Mouse (Mus musculus) MEL (cell line): Measurements from ENCODE around the gene Xrcc3. TPM values are rescaled to one million over a fixed set of nuclear protein-coding genes. Genes with fewer than 3 reads are reported as not detected.

Experiments used
- DNase-seq: peaks from one replicate; pipeline ENCODE4 v3.0.0; 2011; ENCODE audit warnings: low read depth, low spot score
- H3K27ac ChIP-seq: 2 replicates; pipeline ENCODE4 v1.5.1; 2012; ENCODE audit warnings: low read depth, mild to moderate bottlenecking, control low read depth, low read length, moderate library complexity; ENCODE audit not compliant: control insufficient read depth
- H3K27me3 ChIP-seq, 2 experiments: fragments of 150-350 bp in 1 of 2; sonication (generic) in 1 of 2; 2 replicates each; pipeline ENCODE4 v1.6.1; 2012; ENCODE audit warnings: low read length in 2 of 2, mild to moderate bottlenecking in 2 of 2, improper control_type of control experiment in 1 of 2, moderate library complexity in 1 of 2; ENCODE audit not compliant: insufficient read depth in 2 of 2, control insufficient read depth in 1 of 2
- H3K36me3 ChIP-seq, 2 experiments: 2 replicates each; pipeline ENCODE4 v1.6.1; 2012 to 2014; ENCODE audit warnings: low read length in 2 of 2, improper control_type of control experiment in 1 of 2, inconsistent platforms in 1 of 2, mild to moderate bottlenecking in 1 of 2; ENCODE audit not compliant: insufficient read depth in 2 of 2, control insufficient read depth in 1 of 2
- H3K4me1 ChIP-seq, 2 experiments: fragments of 150-350 bp in 1 of 2; sonication (generic) in 1 of 2; 2 replicates each; pipeline ENCODE4 v1.6.1; 2012; ENCODE audit warnings: low read length in 2 of 2, improper control_type of control experiment in 1 of 2, mild to moderate bottlenecking in 1 of 2; ENCODE audit not compliant: insufficient read depth in 2 of 2, control insufficient read depth in 1 of 2
- H3K4me3 ChIP-seq, 2 experiments: fragments of 150-350 bp in 1 of 2; sonication (generic) in 1 of 2; 2 replicates each; pipeline ENCODE4 v1.5.1; 2012; ENCODE audit warnings: low read depth in 2 of 2, low read length in 2 of 2, mild to moderate bottlenecking in 2 of 2, moderate library complexity in 2 of 2, control low read depth in 1 of 2, improper control_type of control experiment in 1 of 2; ENCODE audit not compliant: control insufficient read depth in 1 of 2, insufficient read depth in 1 of 2
- H3K79me2 ChIP-seq: 2 replicates; pipeline ENCODE4 v1.6.1; 2012; ENCODE audit warnings: mild to moderate bottlenecking, low read length, moderate library complexity; ENCODE audit not compliant: control insufficient read depth, poor library complexity, insufficient read depth
- H3K9ac ChIP-seq: 2 replicates; pipeline ENCODE4 v1.6.1; 2012; ENCODE audit warnings: low read depth, mild to moderate bottlenecking, control low read depth, low read length, moderate library complexity; ENCODE audit not compliant: control insufficient read depth, poor library complexity, severe bottlenecking
- H3K9me3 ChIP-seq: fragments of 150-350 bp; sonication (generic); replicated peaks from 2 replicates; pipeline ENCODE4 v1.6.1; 2012; ENCODE audit warnings: mild to moderate bottlenecking, low read length, improper control_type of control experiment, moderate library complexity; ENCODE audit not compliant: insufficient read depth
- E2F4 ChIP-seq: IDR thresholded peaks from 2 replicates; pipeline ENCODE4 v1.6.1; 2011; ENCODE audit warnings: low read depth, low read length, improper control_type of control experiment, borderline replicate concordance
- ETS1 ChIP-seq: IDR thresholded peaks from 2 replicates; pipeline ENCODE4 v1.6.1; 2012; ENCODE audit warnings: low read depth, mild to moderate bottlenecking, inconsistent platforms, low read length, improper control_type of control experiment, moderate library complexity
- GABPA ChIP-seq: IDR thresholded peaks from 2 replicates; pipeline ENCODE4 v1.6.1; 2012; ENCODE audit warnings: low read depth, mild to moderate bottlenecking, inconsistent platforms, low read length, improper control_type of control experiment, moderate library complexity
- GATA1 ChIP-seq: IDR thresholded peaks from 2 replicates; pipeline ENCODE4 v1.6.1; 2011; ENCODE audit warnings: low read depth, low read length, improper control_type of control experiment
- HCFC1 ChIP-seq: IDR thresholded peaks from 2 replicates; pipeline ENCODE4 v1.6.1; 2012; ENCODE audit warnings: low read depth, mild to moderate bottlenecking, inconsistent platforms, low read length, improper control_type of control experiment, moderate library complexity
- JUND ChIP-seq: IDR thresholded peaks from 2 replicates; pipeline ENCODE4 v1.6.1; 2011; ENCODE audit warnings: low read depth, mild to moderate bottlenecking, improper control_type of control experiment, low read length
- MAFK ChIP-seq: IDR thresholded peaks from 2 replicates; pipeline ENCODE4 v1.6.1; 2011; ENCODE audit warnings: low read depth, mild to moderate bottlenecking, low read length, improper control_type of control experiment, borderline replicate concordance
- MAZ ChIP-seq: IDR thresholded peaks from 2 replicates; pipeline ENCODE4 v1.6.1; 2012; ENCODE audit warnings: low read depth, mild to moderate bottlenecking, inconsistent platforms, low read length, improper control_type of control experiment
- MXI1 ChIP-seq: IDR thresholded peaks from 2 replicates; pipeline ENCODE4 v1.6.1; 2011; ENCODE audit warnings: mild to moderate bottlenecking, low read depth, low read length, improper control_type of control experiment
- MYC ChIP-seq: IDR thresholded peaks from 2 replicates; pipeline ENCODE4 v1.6.1; 2011; ENCODE audit warnings: low read depth, mild to moderate bottlenecking, low read length, improper control_type of control experiment, moderate library complexity
- NELFE ChIP-seq: IDR thresholded peaks from 2 replicates; pipeline ENCODE4 v1.6.1; 2011; ENCODE audit warnings: low read depth, low read length, improper control_type of control experiment
- NRF1 ChIP-seq: IDR thresholded peaks from 2 replicates; pipeline ENCODE4 v1.6.1; 2014; ENCODE audit warnings: low read depth, mild to moderate bottlenecking, inconsistent platforms, low read length, improper control_type of control experiment, moderate library complexity; ENCODE audit not compliant: poor library complexity, insufficient read depth, severe bottlenecking
- POLR2AphosphoS2 ChIP-seq: IDR thresholded peaks from 2 replicates; pipeline ENCODE4 v1.6.1; 2011; ENCODE audit warnings: low read length, improper control_type of control experiment
- POLR2AphosphoS5 ChIP-seq: IDR thresholded peaks from 2 replicates; pipeline ENCODE4 v1.6.1; 2012; ENCODE audit warnings: low read depth, borderline replicate concordance, mild to moderate bottlenecking, inconsistent platforms, low read length, moderate library complexity, mixed read lengths
- RAD21 ChIP-seq: IDR thresholded peaks from 2 replicates; pipeline ENCODE4 v1.6.1; 2011; ENCODE audit warnings: mild to moderate bottlenecking, low read depth, low read length, improper control_type of control experiment
- RCOR1 ChIP-seq: IDR thresholded peaks from 2 replicates; pipeline ENCODE4 v1.6.1; 2012; ENCODE audit warnings: low read depth, mild to moderate bottlenecking, inconsistent platforms, low read length, improper control_type of control experiment
- SIN3A ChIP-seq: IDR thresholded peaks from 2 replicates; pipeline ENCODE4 v1.6.1; 2012; ENCODE audit warnings: low read length, improper control_type of control experiment, inconsistent platforms
- SMC3 ChIP-seq: IDR thresholded peaks from 2 replicates; pipeline ENCODE4 v1.6.1; 2011; ENCODE audit warnings: low read depth, low read length, improper control_type of control experiment
- TAL1 ChIP-seq: IDR thresholded peaks from 2 replicates; pipeline ENCODE4 v1.6.1; 2012; ENCODE audit warnings: mild to moderate bottlenecking, inconsistent platforms, low read length, moderate library complexity, mixed read lengths
- TBP ChIP-seq: IDR thresholded peaks from 2 replicates; pipeline ENCODE4 v1.8.0; 2011; ENCODE audit warnings: low read depth, low read length, improper control_type of control experiment
- UBTF ChIP-seq: IDR thresholded peaks from 2 replicates; pipeline ENCODE4 v1.6.1; 2012; ENCODE audit warnings: low read depth, mild to moderate bottlenecking, inconsistent platforms, low read length, improper control_type of control experiment, moderate library complexity, borderline replicate concordance; ENCODE audit not compliant: insufficient read depth
- USF1 ChIP-seq: IDR thresholded peaks from 2 replicates; pipeline ENCODE4 v1.6.1; 2014; ENCODE audit warnings: low read depth, mild to moderate bottlenecking, inconsistent platforms, low read length, improper control_type of control experiment, moderate library complexity
- USF2 ChIP-seq, 2 experiments: IDR thresholded peaks; 2 replicates each; pipeline ENCODE4 v1.6.1; 2011 to 2012; ENCODE audit warnings: improper control_type of control experiment in 2 of 2, low read length in 2 of 2, borderline replicate concordance in 1 of 2, inconsistent platforms in 1 of 2, low read depth in 1 of 2, mild to moderate bottlenecking in 1 of 2; ENCODE audit not compliant: insufficient read depth in 1 of 2
- ZMIZ1 ChIP-seq: IDR thresholded peaks from 2 replicates; pipeline ENCODE4 v1.6.1; 2012; ENCODE audit warnings: low read depth, mild to moderate bottlenecking, inconsistent platforms, low read length, improper control_type of control experiment, moderate library complexity
- polyA plus RNA-seq, 2 experiments: library from polyadenylated mRNA; stranded (reverse) in 1 of 2; unstranded in 1 of 2; fragments of >175 nt in 1 of 2; fragments of >200 nt in 1 of 2; gene quantifications; 2 replicates each; pipeline versions ENCODE4 v1.2.1 to v1.2.4; 2012; ENCODE audit warnings: low replicate concordance in 2 of 2, low read depth in 1 of 2; ENCODE audit not compliant: insufficient read length in 2 of 2, insufficient read depth in 1 of 2, missing spikeins in 1 of 2
- total RNA-seq: library from RNA; depleted of rRNA; stranded (reverse); fragments of 300-350 nt; gene quantifications from 2 replicates; pipeline ENCODE4 v1.2.3, GENCODE M21; 2012

Gene Xrcc3
- total and polyA plus RNA-seq, 3 experiments = 9.0 to 18.8 TPM; not detected in 1

DNA sequence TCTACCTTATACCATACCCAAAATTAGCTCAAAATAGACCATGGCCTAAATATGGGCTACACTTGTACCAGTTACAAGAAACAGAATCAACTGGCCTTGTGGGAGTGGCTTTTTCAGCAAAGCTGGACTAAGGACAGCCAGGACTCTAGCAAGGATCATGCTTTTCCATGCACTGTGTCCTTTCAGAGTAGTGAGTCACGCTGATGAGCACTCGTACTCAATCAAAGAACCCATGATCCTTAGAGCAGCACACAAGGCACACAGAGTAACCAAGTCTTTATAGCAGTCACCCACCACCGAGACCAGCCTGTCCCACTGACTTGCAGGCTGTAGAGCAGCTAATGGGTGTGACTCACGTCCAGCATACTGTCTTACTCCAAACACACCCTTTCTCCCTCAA is 39.9 kb upstream of the Xrcc3 start:
- DNase-seq = no peak
- Histone ChIP-seq H3K36me3 (no peaks in the 10 kb centered on the region), H3K27me3 (no peaks in the 10 kb centered on the region), H3K9me3 (no peaks in the 10 kb centered on the region), H3K4me3 (no peak overlapping the region), H3K79me2 (no peaks in the 10 kb centered on the region), H3K4me1 (peaks cover 0 to 3% of the 10 kb centered on the region in 2 experiments; a peak in 1 of 4 replicates), H3K27ac (no peak overlapping the region), H3K9ac (no peak overlapping the region)
- no peak for TF ChIP-seq RCOR1
- no peak for TF ChIP-seq USF2 (IDR thresholded peaks at IDR 0.05; ENCODE audit: borderline replicate concordance in 1 of 2, insufficient read depth in 1 of 2, low read depth in 1 of 2, low read length in 2 of 2)
- TF ChIP-seq HCFC1 = no peak
- no peak for TF ChIP-seq NELFE
- no peak for TF ChIP-seq MYC
- TF ChIP-seq NRF1 = no peak
- no peak for TF ChIP-seq ZMIZ1
- TF ChIP-seq POLR2AphosphoS2 = no peak
- TF ChIP-seq GATA1 = no peak
- TF ChIP-seq E2F4 = no peak
- no peak for TF ChIP-seq SIN3A
- TF ChIP-seq MXI1 = no peak
- TF ChIP-seq POLR2AphosphoS5 = no peak
- TF ChIP-seq UBTF = no peak
- TF ChIP-seq MAFK = no peak
- no peak for TF ChIP-seq MAZ
- no peak for TF ChIP-seq USF1

DNA sequence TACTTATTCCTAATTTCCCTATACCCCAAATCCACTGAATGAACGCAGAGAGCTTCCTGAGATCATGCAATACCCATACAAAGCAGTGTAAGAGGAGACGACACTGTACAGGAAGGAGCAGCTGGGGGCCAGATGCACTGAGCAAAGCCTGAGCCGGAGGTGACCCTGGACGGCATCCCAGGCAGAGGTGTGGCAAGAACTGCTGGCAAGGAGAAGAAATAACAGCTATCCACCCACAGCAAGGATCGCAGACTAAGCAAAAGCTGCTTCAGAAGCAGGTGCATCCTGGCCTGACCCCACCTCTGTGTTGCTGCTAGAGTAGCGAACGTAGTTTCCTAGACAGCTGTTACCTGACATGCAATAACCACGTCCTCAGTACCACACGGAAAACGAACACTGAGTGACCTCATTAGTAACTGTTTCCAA is 39.4 kb upstream of the Xrcc3 start:
- Histone ChIP-seq H3K36me3 (no peaks in the 10 kb centered on the region), H3K27me3 (no peaks in the 10 kb centered on the region), H3K79me2 (no peaks in the 10 kb centered on the region), H3K4me1 (peaks cover 2 to 7% of the 10 kb centered on the region in 2 experiments), H3K9me3 (no peaks in the 10 kb centered on the region), H3K9ac (no peak overlapping the region), H3K27ac (no peak overlapping the region)
- TF ChIP-seq USF2 (IDR thresholded peaks at IDR 0.05; ENCODE audit: borderline replicate concordance in 1 of 2, insufficient read depth in 1 of 2, low read depth in 1 of 2, low read length in 2 of 2) (no peak), MAZ (no peak), SMC3 (no peak), GABPA (no peak), TBP (no peak), JUND (no peak), TAL1 (no peak), RAD21 (no peak), ETS1 (no peak)
- TF ChIP-seq, all 39 proteins: peak for 0
- H3K4me3 ChIP-seq = no peak overlapping the region
- no peak for DNase-seq
